Mouse (Mus musculus): ENCODE results near the gene Zfp385a.

- TF ChIP-seq CTCF (conservative IDR thresholded peaks at IDR 0.05; ENCODE audit: low read length): peak; percentile 72
- TF ChIP-seq POU5F1 (IDR thresholded peaks at IDR 0.05; ENCODE audit: borderline replicate concordance, low read length): no peak
- TF ChIP-seq NANOG (IDR thresholded peaks at IDR 0.05; ENCODE audit: borderline replicate concordance, low read length): no peak
Observed at GRCm38 (mm10) chr15:103293375-103293774, 46.5 kb downstream of the Zfp385a start.

Measured in E14TG2a.4 (cell line).